Mouse (Mus musculus): Measurements from ENCODE around the gene Cgn. TPM values are rescaled to one million over a fixed set of nuclear protein-coding genes. Genes with fewer than 3 reads are reported as not detected.

Gene Cgn
- total RNA-seq, 4 experiments from 2014 or later, result 3.5 to 5.2 (median 4.3) TPM

Other genes starting within 250 kb of the Cgn start
- gene Snx27, start 203.8 kb downstream of the Cgn start, total RNA-seq (2022), result 100 to 1,000 TPM; 100 to 109 (median 105) TPM
- not detected for gene Gm10972, start 143.4 kb downstream of the Cgn start, total RNA-seq (2022)
- 1 to 10 TPM; 2.1 to 3.7 (median 2.7) TPM for gene Tuft1, start 127.6 kb downstream of the Cgn start, total RNA-seq (2022)
- 1 to 10 TPM in 3 of 4 experiments, under 1 TPM in 1; 0.93 to 2.0 (median 1.4) TPM for gene Selenbp2, start 92.9 kb downstream of the Cgn start, total RNA-seq (2022)
- 10 to 100 TPM; 52.5 to 66.4 (median 60.5) TPM for gene Pogz, start 51.1 kb upstream of the Cgn start, total RNA-seq (2022)
- gene Psmb4, start 100.5 kb upstream of the Cgn start, total RNA-seq (2022), result 100 to 1,000 TPM; 239 to 284 (median 263) TPM
- gene Selenbp1, start 146.6 kb upstream of the Cgn start, total RNA-seq (2022), result 10 to 100 TPM; 10.2 to 12.8 (median 11.4) TPM
- gene Rfx5, start 167.6 kb upstream of the Cgn start, total RNA-seq (2022), result 10 to 100 TPM; 25.3 to 30.5 (median 27.1) TPM
- 10 to 100 TPM; 54.8 to 65.9 (median 59.6) TPM for gene Pi4kb, start 188.2 kb upstream of the Cgn start, total RNA-seq (2022)
- 10 to 100 TPM; 33.2 to 36.0 (median 35.2) TPM for gene Zfp687, start 229.0 kb upstream of the Cgn start, total RNA-seq (2022)

Data from left cerebral cortex, adult 8-10 months (tissue).